Mouse (Mus musculus): ENCODE data around the gene Iqschfp. TPM values are rescaled to one million over a fixed set of nuclear protein-coding genes. Genes with fewer than 3 reads are reported as not detected.

Gene Iqschfp
- total RNA-seq, 1 experiment from 2014 or later, result not detected

- ATAC-seq (ENCODE audit: extremely low read depth, insufficient number of reproducible peaks, low FRiP score, poor library complexity, severe bottlenecking), result no peak
Measured at GRCm38 (mm10) chr3:68467941-68468687, 576.1 kb downstream of the Iqschfp start.

DNA sequence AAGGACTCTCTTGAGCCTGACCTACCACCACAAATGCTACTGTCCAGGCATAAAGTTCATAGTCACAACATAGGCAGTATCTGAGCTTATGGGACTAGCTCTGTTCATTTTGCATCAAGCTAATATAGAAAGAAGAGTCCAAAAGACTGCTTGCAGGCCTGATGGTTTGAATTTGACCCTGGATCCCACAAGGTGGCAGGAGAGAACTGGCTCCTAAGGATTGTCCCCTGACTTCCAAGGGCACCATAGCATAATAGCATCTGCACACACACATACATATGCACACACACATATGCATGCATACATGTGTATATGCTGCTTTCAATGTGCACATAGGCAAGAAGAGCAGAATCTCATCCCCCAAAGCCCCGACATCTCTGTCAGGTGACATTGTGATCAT is 577.6 kb downstream of the Iqschfp start:
- no peak for ATAC-seq (ENCODE audit: extremely low read depth, insufficient number of reproducible peaks, low FRiP score, poor library complexity, severe bottlenecking)

- ATAC-seq (ENCODE audit: extremely low read depth, insufficient number of reproducible peaks, low FRiP score, poor library complexity, severe bottlenecking), result no peak
Measured at GRCm38 (mm10) chr3:68470061-68470460, 578.0 kb downstream of the Iqschfp start.

DNA sequence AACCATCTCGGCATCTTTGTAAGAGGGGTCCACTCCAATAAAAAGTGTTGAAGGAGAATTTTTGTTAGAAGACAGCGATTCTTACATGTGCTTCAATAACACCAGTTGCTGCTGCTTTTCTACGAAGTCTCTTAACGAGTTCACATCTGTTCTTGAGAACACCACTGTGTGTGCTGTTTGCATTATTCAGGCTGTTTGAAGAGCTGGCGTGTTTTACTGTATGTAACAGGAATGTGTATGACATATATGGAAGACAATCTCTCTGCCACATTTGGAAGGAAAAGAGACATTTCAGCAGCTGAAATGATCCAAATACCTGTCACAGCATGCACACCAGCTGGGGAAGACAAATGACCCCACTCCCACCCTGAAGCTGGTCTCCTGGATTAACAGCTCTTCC is 578.6 kb downstream of the Iqschfp start:
- no peak for ATAC-seq (ENCODE audit: extremely low read depth, insufficient number of reproducible peaks, low FRiP score, poor library complexity, severe bottlenecking)

DNA sequence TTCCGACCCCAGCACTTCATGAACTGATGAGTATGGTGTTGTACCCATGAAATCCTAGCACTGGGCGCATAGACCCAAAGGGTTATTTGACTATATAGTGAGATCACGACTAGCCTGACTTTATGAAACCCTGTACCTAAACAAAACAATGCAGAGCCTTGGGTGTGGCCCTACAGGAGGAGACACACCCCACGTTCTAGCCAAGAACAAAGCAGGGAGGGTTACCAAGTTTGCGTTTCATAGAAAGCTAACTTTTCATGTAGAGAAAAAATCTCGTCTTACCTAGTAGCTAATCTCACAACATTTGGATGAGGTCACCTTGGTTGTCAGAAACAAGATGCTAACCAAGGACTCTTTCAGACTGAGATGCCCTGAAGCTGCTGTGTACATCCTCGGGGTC is 584.3 kb downstream of the Iqschfp start:
- ATAC-seq (ENCODE audit: extremely low read depth, insufficient number of reproducible peaks, low FRiP score, poor library complexity, severe bottlenecking), result no peak

DNA sequence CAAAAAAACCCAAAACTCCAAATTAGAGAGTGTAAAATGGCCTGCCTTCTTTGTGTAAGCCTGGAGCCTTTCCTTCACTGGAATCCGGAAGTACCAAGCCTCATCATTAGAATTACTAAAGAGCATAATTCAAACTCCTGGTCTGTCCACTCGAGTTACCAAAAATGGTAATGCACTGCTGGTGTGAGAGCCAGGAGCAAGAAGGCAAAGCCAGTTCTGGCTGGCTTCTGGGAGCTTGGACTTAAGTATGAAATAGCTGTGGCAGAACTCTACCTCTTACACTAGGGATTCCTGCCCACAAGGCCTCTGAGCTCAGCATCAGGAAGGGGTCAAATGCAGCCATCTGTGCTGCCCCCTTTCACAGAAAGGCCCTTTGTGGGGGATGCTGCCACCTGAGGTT is 585.4 kb downstream of the Iqschfp start:
- no peak for ATAC-seq (ENCODE audit: extremely low read depth, insufficient number of reproducible peaks, low FRiP score, poor library complexity, severe bottlenecking)

DNA sequence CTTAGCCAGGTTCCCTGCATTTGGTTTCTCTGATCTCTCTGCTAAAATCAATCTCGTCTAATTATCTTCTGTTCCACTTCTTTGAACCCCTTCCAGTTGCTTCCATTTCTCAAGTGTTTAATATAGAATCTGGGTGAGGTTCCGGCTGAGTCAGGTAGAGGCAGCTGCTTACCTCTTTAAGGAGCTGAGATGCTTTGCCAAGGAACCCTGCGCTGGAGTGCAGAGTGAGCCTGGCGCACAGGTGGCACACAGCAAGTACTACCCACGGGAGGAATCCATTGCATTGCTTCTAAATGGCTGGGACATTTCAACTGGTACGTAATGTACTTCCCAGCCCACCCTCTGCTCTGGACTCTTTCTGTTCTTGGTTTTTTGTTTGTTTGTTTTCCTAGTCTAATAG is 587.2 kb downstream of the Iqschfp start:
- ATAC-seq (ENCODE audit: extremely low read depth, insufficient number of reproducible peaks, low FRiP score, poor library complexity, severe bottlenecking), result no peak

DNA sequence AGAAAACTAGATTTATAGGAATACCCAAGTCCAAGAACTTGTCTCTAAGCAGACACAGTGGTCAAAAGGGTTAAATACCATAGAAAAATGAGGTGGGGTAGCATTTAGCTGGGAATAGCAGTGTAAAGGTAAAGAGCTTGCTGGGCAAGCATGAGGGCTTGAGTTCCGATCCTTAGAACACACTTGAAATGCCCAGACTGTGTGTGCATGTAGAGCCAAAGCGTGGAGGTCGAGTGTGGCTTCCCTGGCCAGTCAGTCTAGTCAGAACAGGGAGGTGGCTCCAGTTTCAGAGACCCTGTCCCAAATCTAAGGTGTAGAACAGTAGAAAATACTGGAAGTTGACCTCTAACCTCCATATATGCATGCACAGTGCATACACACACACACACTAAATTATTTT is 591.5 kb downstream of the Iqschfp start:
- ATAC-seq (ENCODE audit: extremely low read depth, insufficient number of reproducible peaks, low FRiP score, poor library complexity, severe bottlenecking), result no peak

GRCm38 (mm10) chr3:68484021-68484420 is 592.0 kb downstream of the Iqschfp start:
- no peak for ATAC-seq (ENCODE audit: extremely low read depth, insufficient number of reproducible peaks, low FRiP score, poor library complexity, severe bottlenecking)

DNA sequence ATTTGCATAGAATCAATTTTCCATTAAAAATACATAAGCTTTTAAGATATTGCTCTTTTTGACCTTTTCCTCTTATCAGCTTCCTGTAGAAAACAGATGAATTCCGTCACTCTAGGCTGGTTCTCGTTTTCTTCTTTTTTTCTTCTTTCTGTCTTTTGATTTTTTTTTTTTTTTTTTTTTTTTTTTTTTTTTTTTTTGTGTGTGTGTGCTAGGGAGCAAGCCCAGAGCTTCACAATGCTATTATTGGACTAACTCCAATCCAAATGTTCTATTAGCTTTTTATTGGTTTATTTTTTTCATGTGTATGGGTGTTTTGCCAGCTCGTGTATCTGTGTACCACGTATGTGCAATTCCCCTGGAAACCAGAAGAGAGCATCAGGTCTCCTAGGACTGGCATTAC is 592.5 kb downstream of the Iqschfp start:
- ATAC-seq (ENCODE audit: extremely low read depth, insufficient number of reproducible peaks, low FRiP score, poor library complexity, severe bottlenecking), result no peak

- no peak for ATAC-seq (ENCODE audit: extremely low read depth, insufficient number of reproducible peaks, low FRiP score, poor library complexity, severe bottlenecking)
Measured at GRCm38 (mm10) chr3:68487621-68488020, 595.6 kb downstream of the Iqschfp start.

DNA sequence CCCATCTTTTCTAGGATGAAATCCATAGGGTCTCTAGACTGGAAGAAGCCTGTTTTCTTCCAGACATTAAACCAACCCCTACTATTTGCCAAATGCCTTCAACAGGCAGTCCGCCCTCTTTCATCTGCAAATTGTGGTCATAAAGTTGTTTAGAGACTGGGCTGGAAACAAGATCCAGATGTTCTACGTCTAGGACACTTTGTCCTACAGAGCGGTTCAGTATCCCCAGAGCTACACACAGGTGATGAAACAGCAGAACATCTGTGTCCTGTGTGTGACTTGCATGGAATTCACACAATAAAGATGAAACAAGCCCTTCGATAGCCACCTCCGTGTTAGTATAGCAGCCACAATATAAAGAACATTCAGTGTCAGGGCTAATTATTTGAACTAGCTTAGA is 596.3 kb downstream of the Iqschfp start:
- ATAC-seq (ENCODE audit: extremely low read depth, insufficient number of reproducible peaks, low FRiP score, poor library complexity, severe bottlenecking), result no peak

GRCm38 (mm10) chr3:68491516-68491915 is 599.5 kb downstream of the Iqschfp start:
- no peak for ATAC-seq (ENCODE audit: extremely low read depth, insufficient number of reproducible peaks, low FRiP score, poor library complexity, severe bottlenecking)

GRCm38 (mm10) chr3:68492066-68492465 is 600.0 kb downstream of the Iqschfp start:
- no peak for ATAC-seq (ENCODE audit: extremely low read depth, insufficient number of reproducible peaks, low FRiP score, poor library complexity, severe bottlenecking)

DNA sequence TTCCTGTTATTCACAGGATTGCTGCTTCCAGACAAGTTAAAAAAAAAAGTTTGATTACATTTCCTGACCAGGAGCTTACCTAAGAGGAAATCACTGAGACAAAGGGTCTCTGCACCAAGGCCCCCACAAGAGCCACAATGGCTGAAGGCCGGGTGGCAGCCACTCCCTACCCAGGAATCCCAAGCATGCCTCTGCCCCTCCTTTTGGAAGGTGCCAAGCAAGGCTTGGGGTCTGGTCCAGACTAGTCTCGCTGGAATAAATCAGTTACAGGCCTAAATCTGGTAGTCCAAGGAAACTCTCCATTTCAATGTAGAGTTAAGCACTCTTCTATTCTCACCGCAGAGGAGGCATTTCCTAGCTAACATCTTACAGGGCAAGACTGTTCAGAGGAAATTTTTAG is 600.5 kb downstream of the Iqschfp start:
- ATAC-seq (ENCODE audit: extremely low read depth, insufficient number of reproducible peaks, low FRiP score, poor library complexity, severe bottlenecking), result no peak

GRCm38 (mm10) chr3:68493170-68493585 is 601.1 kb downstream of the Iqschfp start:
- ATAC-seq (ENCODE audit: extremely low read depth, insufficient number of reproducible peaks, low FRiP score, poor library complexity, severe bottlenecking), result no peak

DNA sequence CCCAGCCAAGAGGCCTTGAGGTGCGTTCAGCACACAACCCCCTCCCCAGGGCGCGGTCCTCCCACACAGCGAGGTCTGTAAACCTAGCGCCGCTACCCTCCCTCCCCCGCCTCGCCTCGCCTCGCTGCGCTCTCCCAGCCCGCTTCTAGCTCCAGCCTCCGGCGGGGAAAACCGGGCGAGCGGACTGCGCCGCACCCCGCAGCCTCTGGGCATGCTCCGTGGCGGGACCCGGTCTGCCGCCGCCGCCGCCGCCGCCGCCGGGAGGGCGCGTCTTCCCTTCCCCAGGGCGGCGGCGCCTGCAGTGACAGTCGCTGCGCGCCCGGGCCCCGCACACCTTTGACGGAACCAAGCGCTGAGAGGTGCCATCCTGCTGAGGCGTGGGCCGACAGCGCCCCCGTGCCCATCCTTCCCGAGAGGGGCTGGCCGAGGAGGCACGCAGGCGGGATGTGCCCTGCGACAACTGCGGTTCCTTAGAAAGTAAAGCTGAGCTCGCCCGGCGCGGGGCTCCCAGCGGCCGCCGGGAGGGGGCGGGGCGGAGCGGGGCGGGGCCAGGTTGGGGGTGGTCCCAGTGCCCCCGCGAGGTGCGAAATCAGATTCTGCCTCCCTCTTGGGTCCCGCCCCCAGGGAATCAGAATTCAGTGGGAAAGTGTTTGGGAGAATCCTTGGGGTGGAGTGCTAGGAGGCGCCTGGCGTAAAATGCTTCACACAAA is 601.7 kb downstream of the Iqschfp start:
- ATAC-seq (ENCODE audit: extremely low read depth, insufficient number of reproducible peaks, low FRiP score, poor library complexity, severe bottlenecking), result no peak

DNA sequence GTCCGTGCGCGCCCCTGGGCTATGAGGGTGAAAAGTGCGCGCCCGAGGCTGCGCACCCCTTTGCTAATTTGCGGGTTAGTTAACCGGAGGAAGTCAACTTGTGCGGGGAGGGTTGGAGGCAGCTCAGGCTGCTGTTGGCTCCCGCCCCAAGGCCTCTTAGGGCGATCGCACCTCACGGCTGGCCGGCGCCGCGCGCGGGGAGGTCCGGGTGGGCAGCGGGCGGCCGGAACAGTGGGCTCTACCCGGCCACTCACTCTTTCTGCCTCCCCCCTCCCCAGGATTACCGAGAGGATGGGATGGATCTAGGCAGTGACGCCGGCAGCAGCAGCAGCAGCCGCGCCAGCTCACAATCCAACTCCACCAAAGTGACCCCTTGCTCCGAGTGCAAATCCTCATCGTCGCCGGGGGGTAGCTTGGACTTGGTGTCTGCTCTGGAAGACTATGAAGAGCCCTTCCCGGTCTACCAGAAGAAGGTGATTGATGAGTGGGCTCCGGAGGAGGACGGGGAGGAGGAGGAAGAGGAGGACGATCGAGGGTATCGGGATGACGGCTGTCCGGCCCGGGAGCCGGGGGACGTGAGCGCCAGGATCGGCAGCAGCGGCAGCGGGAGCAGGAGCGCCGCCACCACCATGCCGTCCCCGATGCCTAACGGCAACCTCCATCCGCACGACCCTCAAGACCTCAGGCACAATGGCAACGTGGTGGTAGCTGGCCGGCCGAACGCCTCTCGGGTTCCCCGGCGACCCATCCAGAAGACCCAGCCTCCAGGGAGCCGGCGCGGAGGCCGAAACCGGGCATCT is 602.5 kb downstream of the Iqschfp start:
- ATAC-seq (ENCODE audit: extremely low read depth, insufficient number of reproducible peaks, low FRiP score, poor library complexity, severe bottlenecking), result no peak

- no peak for ATAC-seq (ENCODE audit: extremely low read depth, insufficient number of reproducible peaks, low FRiP score, poor library complexity, severe bottlenecking)
Measured at GRCm38 (mm10) chr3:68495096-68495735, 603.2 kb downstream of the Iqschfp start.

Measured in neutrophil, adult 5-6 weeks (primary cell).